Mouse (Mus musculus): Measurements from ENCODE around the gene Rps29. TPM values are rescaled to one million over a fixed set of nuclear protein-coding genes. Genes with fewer than 3 reads are reported as not detected.
"Not testable (repeated sequence)": the region's sequence is repeated elsewhere in the genome, so short reads cannot be mapped to it uniquely, and the experiment has no call there.

The Rps29 gene
- 145 and 151 TPM in 2 replicates for total RNA-seq (2014; rRNA removed)
- polyA plus RNA-seq (2015; fragmentation: Nextera tagmentation; extraction: Ambion mirVana): 1,280 and 1,361 TPM in 2 replicates

DNA sequence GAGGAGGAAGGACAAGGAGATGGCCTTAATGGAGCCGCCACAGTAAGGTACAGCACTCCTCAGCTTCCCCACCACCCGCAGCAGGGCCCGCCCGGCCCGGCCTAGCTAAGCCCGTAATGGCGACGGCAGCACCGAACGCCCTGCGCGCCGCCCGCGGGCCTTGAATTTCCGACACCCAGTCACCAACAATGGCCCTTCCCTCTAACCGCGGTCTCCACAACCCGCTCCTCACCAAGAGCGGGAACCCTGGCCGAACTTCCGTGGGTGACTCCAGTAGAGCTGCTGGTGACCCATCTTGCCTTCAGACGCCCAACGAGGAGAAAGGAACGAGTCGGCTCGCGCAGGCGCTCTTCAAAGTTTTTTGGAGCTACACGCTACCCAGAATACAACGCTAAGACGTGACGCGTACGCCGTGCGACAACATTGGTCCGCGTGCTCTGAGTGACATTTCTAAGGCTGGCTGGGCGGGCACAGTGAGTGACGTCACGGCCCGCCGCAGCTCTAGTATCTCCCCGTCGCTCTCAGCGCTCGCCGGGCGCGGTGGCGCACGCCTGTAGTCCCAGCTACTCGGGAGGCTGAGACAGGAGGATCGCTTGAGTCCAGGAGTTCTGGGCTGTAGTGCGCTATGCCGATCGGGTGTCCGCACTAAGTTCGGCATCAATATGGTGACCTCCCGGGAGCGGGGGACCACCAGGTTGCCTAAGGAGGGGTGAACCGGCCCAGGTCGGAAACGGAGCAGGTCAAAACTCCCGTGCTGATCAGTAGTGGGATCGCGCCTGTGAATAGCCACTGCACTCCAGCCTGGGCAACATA is at the start of gene Rps29:
TSS of gene Rps29 (minus strand) at position 422 of the 813 bp plus-strand sequence.
- under 1% methylated on average over 54 of the region's 68 CpGs for WGBS
- not testable (repeated sequence) for H3K4me1 ChIP-seq (ENCODE audit: insufficient read depth, low read length); H3K9me3 ChIP-seq (ENCODE audit: low read length); H3K36me3 ChIP-seq (ENCODE audit: insufficient read depth, low read length); H3K27me3 ChIP-seq (ENCODE audit: insufficient read depth, low read length)
- Histone ChIP-seq H3K27ac (ENCODE audit: low read depth, low read length) (peak within 1 kb of the TSS; percentile 86), H3K4me2 (ENCODE audit: low read depth, low read length, poor library complexity, severe bottlenecking) (peak within 1 kb of the TSS; percentile 61), H3K4me3 (ENCODE audit: low read depth, low read length) (peak within 1 kb of the TSS; percentile 58), H3K9ac (replicated peaks; ENCODE audit: low read length, poor library complexity, severe bottlenecking) (peak within 1 kb of the TSS; percentile 85)
- ATAC-seq (ENCODE audit: low FRiP score): peak; percentile 100
- DNase-seq (ENCODE audit: low spot score): peak; percentile 100

DNA sequence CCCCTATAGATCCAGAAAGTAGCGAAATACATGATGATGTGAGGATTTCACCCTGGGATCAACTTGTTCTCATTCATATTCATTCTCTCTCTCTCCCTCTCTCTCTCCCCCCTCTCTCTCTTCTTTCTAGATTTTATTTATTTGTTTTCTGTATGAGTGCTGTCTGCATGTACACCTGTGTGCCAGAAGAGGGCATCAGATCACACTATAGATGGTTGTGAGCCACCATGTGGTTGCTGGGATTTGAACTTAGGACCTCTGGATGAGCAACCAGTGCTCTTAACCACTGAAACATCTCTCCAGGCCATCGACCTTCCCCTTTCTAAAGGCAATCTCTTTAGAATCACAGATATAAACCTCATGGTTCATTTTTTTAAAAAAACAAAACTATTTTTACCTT is 49.5 kb upstream of the Rps29 start:
- H3K9me3 ChIP-seq (ENCODE audit: low read length): no peaks in the 10 kb centered on the region
- DNase-seq (ENCODE audit: low spot score) (no peak), ATAC-seq (ENCODE audit: low FRiP score) (no peak)
- no peak overlapping the region for H3K9ac ChIP-seq (replicated peaks; ENCODE audit: low read length, poor library complexity, severe bottlenecking)
- H3K27ac ChIP-seq (ENCODE audit: low read depth, low read length): no peak overlapping the region
- TF ChIP-seq CTCF (IDR thresholded peaks at IDR 0.05): peak; percentile 38
- WGBS: 91% methylated on average over 2 of the region's 2 CpGs
- no peaks in the 10 kb centered on the region for H3K4me1 ChIP-seq (ENCODE audit: insufficient read depth, low read length)
- no peak overlapping the region for H3K4me3 ChIP-seq (ENCODE audit: low read depth, low read length)
- no peaks in the 10 kb centered on the region for H3K36me3 ChIP-seq (ENCODE audit: insufficient read depth, low read length)
- no peaks in the 10 kb centered on the region for H3K27me3 ChIP-seq (ENCODE audit: insufficient read depth, low read length)
- H3K4me2 ChIP-seq (ENCODE audit: low read depth, low read length, poor library complexity, severe bottlenecking): no peak overlapping the region

DNA sequence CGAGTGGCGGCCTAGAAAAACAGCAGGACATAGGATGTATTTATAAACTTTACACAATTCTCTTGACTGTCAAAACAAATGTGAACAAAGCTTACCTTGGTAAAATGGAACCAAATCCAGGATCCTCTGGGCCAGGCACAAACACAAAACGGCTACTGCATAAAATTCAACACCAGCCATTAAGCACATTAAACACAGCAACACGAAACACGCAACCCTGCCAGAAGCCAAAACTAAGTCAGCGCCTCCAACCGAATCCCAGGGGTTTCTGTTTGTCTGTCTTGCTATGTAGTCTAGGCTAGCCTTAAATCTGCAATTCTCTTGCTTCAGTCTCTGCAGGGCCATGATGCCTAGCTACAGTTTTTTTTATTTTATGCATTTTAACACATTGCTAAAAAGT is 48.9 kb upstream of the Rps29 start:
- Histone ChIP-seq H3K36me3 (ENCODE audit: insufficient read depth, low read length) (no peaks in the 10 kb centered on the region), H3K4me3 (ENCODE audit: low read depth, low read length) (no peak overlapping the region), H3K9me3 (ENCODE audit: low read length) (no peaks in the 10 kb centered on the region), H3K9ac (replicated peaks; ENCODE audit: low read length, poor library complexity, severe bottlenecking) (no peak overlapping the region), H3K27me3 (ENCODE audit: insufficient read depth, low read length) (no peaks in the 10 kb centered on the region), H3K4me2 (ENCODE audit: low read depth, low read length, poor library complexity, severe bottlenecking) (no peak overlapping the region), H3K4me1 (ENCODE audit: insufficient read depth, low read length) (no peaks in the 10 kb centered on the region), H3K27ac (ENCODE audit: low read depth, low read length) (no peak overlapping the region)
- no peak for DNase-seq (ENCODE audit: low spot score)
- no peak for TF ChIP-seq CTCF (IDR thresholded peaks at IDR 0.05)
- WGBS: 94% methylated on average over 7 of the region's 7 CpGs
- no peak for ATAC-seq (ENCODE audit: low FRiP score)

DNA sequence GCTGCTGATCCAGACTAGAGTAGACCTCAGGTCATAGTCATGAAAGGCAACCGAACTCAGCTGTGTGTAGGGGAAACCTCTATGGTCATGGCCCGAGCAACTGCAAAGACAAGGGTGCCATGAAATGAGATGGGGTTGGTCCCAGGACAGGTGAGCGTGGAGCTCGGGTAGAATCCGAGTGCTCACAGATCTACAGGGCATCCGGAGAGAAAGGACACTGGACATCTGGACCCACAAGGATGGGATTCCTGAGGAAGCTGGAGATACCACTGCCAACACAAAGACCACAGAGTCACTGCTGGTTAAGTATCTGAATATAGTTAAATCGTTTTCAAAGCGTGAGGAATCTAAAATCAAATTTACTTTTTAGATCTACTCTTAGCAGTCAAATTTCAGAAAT is 48.4 kb upstream of the Rps29 start:
- Histone ChIP-seq H3K27me3 (ENCODE audit: insufficient read depth, low read length) (no peaks in the 10 kb centered on the region), H3K4me1 (ENCODE audit: insufficient read depth, low read length) (no peaks in the 10 kb centered on the region), H3K36me3 (ENCODE audit: insufficient read depth, low read length) (no peaks in the 10 kb centered on the region), H3K27ac (ENCODE audit: low read depth, low read length) (no peak overlapping the region), H3K9me3 (ENCODE audit: low read length) (no peaks in the 10 kb centered on the region), H3K4me3 (ENCODE audit: low read depth, low read length) (no peak overlapping the region), H3K9ac (replicated peaks; ENCODE audit: low read length, poor library complexity, severe bottlenecking) (no peak overlapping the region), H3K4me2 (ENCODE audit: low read depth, low read length, poor library complexity, severe bottlenecking) (no peak overlapping the region)
- no peak for TF ChIP-seq CTCF (IDR thresholded peaks at IDR 0.05)
- no peak for DNase-seq (ENCODE audit: low spot score)
- 94% methylated on average over 8 of the region's 8 CpGs for WGBS
- ATAC-seq (ENCODE audit: low FRiP score): no peak

DNA sequence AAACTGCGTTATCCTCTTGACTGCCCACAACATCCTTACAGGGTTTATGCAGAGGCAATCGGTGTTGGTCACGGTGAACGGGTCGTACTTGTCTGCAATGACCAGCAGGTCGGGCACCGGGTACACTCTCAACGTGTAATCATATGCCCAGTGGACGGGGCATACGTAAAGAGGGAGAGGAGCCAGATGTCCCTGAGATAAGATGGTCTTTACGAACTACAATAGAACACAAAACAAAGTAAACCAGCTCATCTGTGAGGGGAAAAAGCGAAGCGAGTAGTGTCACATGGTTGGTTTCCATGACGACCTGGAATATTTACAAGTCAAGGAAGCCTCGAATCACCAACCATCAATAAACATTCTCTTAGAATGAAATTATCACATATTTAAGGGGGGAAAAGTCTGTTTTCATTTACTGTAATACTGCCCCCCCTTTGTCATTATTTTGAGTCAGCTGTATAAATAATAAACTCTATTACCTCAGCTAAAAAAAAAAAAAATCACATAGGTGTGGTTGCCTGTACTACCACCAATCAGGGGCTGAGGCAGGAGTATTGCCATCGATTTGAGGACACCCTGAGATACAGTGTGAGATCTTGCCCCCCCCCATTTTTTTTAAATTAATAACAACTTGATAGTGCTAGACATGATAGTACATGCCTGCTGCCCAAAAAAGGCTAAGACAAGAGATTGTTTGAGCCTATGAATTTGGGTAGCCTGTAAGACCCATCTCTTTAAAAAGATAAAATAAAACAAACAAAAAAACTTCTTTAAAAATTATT is 45.3 kb upstream of the Rps29 start, which contains the start of gene Gm49384:
TSS of gene Gm49384 (minus strand) at position 216 of the 782 bp plus-strand sequence.
- no peak within 1 kb of the TSS for H3K9ac ChIP-seq (replicated peaks; ENCODE audit: low read length, poor library complexity, severe bottlenecking)
- 63% methylated on average over 16 of the region's 16 CpGs for WGBS
- peak within 1 kb of the TSS; percentile 28 for H3K4me2 ChIP-seq (ENCODE audit: low read depth, low read length, poor library complexity, severe bottlenecking)
- TF ChIP-seq CTCF (IDR thresholded peaks at IDR 0.05): no peak
- H3K9me3 ChIP-seq (ENCODE audit: low read length): no peaks in the 10 kb centered on the region
- no peak for ATAC-seq (ENCODE audit: low FRiP score)
- DNase-seq (ENCODE audit: low spot score): peak; percentile 48
- no peaks in the 10 kb centered on the region for H3K27me3 ChIP-seq (ENCODE audit: insufficient read depth, low read length)
- no peaks in the 10 kb centered on the region; the same call in 1 of the 2 replicates for H3K36me3 ChIP-seq (ENCODE audit: insufficient read depth, low read length)
- no peak within 1 kb of the TSS for H3K27ac ChIP-seq (ENCODE audit: low read depth, low read length)
- H3K4me3 ChIP-seq (ENCODE audit: low read depth, low read length): no peak within 1 kb of the TSS
- no peaks in the 10 kb centered on the region for H3K4me1 ChIP-seq (ENCODE audit: insufficient read depth, low read length)

DNA sequence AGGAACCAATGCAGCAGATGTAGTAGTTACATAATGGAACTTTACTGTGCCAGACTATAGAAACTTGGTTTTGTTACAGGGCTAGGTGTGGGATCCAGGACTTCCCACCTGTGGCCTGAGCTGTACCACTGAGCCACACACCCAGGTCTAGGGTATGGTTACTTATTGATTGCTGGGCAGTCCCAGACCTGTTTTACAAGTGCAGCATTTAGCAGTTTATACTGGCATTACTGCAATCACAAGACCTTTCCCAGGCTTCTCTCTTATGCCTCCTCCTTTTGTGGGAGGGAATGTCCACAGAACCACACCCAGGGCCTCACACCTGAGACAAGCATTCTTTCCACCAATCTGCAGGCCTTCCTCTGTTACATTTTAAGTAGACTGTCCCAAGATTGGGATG is 40.0 kb upstream of the Rps29 start:
- Histone ChIP-seq H3K36me3 (ENCODE audit: insufficient read depth, low read length) (no peaks in the 10 kb centered on the region; the same call in 1 of the 2 replicates), H3K4me2 (ENCODE audit: low read depth, low read length, poor library complexity, severe bottlenecking) (no peak overlapping the region), H3K27me3 (ENCODE audit: insufficient read depth, low read length) (no peaks in the 10 kb centered on the region), H3K4me1 (ENCODE audit: insufficient read depth, low read length) (peaks cover 3% of the 10 kb centered on the region; the same call in 1 of the 2 replicates), H3K4me3 (ENCODE audit: low read depth, low read length) (no peak overlapping the region), H3K9ac (replicated peaks; ENCODE audit: low read length, poor library complexity, severe bottlenecking) (no peak overlapping the region), H3K27ac (ENCODE audit: low read depth, low read length) (no peak overlapping the region), H3K9me3 (ENCODE audit: low read length) (no peaks in the 10 kb centered on the region)
- no peak for ATAC-seq (ENCODE audit: low FRiP score)
- no peak for TF ChIP-seq CTCF (IDR thresholded peaks at IDR 0.05)
- DNase-seq (ENCODE audit: low spot score): no peak
